Mouse (Mus musculus) hindbrain, embryonic 16.5 days (tissue): ENCODE data around the gene Arhgap21. TPM values are rescaled to one million over a fixed set of nuclear protein-coding genes. Genes with fewer than 3 reads are reported as not detected.

Source experiments
- ATAC-seq: fragments of 200-750 bp; cut with Nextera tagmentation; 2 replicates; pipeline ENCODE4 v1.8.0; 2017; ENCODE audit warnings: moderate TSS enrichment, moderate library complexity
- H3K27ac ChIP-seq: fragments of 300-500 bp; sonication (generic); 2 replicates; pipeline ENCODE4 v1.5.1; 2014; ENCODE audit warnings: low read depth, mild to moderate bottlenecking, control low read depth, low read length, moderate library complexity
- H3K27me3 ChIP-seq: fragments of 300-500 bp; sonication (generic); replicated peaks from 2 replicates; pipeline ENCODE4 v1.6.1; 2014; ENCODE audit warnings: low read length; ENCODE audit not compliant: control insufficient read depth, insufficient read depth
- H3K36me3 ChIP-seq: fragments of 300-500 bp; sonication (generic); 2 replicates; pipeline ENCODE4 v1.6.1; 2014; ENCODE audit warnings: mild to moderate bottlenecking, low read length, moderate library complexity, mixed read lengths; ENCODE audit not compliant: control insufficient read depth, insufficient read depth
- H3K4me1 ChIP-seq: fragments of 300-500 bp; sonication (generic); 2 replicates; pipeline ENCODE4 v1.6.1; 2014; ENCODE audit warnings: low read depth, low read length; ENCODE audit not compliant: control insufficient read depth, insufficient read depth
- H3K4me2 ChIP-seq: fragments of 300-500 bp; sonication (generic); 2 replicates; pipeline ENCODE4 v1.6.1; 2014; ENCODE audit warnings: mild to moderate bottlenecking, low read length, control low read depth, moderate library complexity
- H3K4me3 ChIP-seq: fragments of 300-500 bp; sonication (generic); 2 replicates; pipeline ENCODE4 v1.5.1; 2014; ENCODE audit warnings: mild to moderate bottlenecking, low read length, control low read depth, moderate library complexity
- H3K9ac ChIP-seq: fragments of 300-500 bp; sonication (generic); 2 replicates; pipeline ENCODE4 v1.6.1; 2014; ENCODE audit warnings: low read depth, mild to moderate bottlenecking, control low read depth, low read length, moderate library complexity
- H3K9me3 ChIP-seq: fragments of 300-500 bp; sonication (generic); 2 replicates; pipeline ENCODE4 v1.6.1; 2014; ENCODE audit warnings: mild to moderate bottlenecking, low read length, moderate library complexity; ENCODE audit not compliant: control insufficient read depth
- WGBS: fragments of 180-500 bp; shearing (Covaris S2); extraction: QIAGEN DNeasy Blood & Tissue Kit; methylation state at CpG from one replicate; pipeline ENCODE4 v1.1.7; 2014; 5-methylcytosine and 5-hydroxymethylcytosine counted together
- polyA plus RNA-seq: library from polyadenylated mRNA; unstranded; fragments of >200 nt; fragmentation: Nextera tagmentation; extraction: Ambion mirVana; gene quantifications from 2 replicates; pipeline ENCODE4 v1.2.1, GENCODE M21; 2015

Arhgap21 gene
- polyA plus RNA-seq, 1 experiment from 2014 or later: 24.7 TPM

DNA sequence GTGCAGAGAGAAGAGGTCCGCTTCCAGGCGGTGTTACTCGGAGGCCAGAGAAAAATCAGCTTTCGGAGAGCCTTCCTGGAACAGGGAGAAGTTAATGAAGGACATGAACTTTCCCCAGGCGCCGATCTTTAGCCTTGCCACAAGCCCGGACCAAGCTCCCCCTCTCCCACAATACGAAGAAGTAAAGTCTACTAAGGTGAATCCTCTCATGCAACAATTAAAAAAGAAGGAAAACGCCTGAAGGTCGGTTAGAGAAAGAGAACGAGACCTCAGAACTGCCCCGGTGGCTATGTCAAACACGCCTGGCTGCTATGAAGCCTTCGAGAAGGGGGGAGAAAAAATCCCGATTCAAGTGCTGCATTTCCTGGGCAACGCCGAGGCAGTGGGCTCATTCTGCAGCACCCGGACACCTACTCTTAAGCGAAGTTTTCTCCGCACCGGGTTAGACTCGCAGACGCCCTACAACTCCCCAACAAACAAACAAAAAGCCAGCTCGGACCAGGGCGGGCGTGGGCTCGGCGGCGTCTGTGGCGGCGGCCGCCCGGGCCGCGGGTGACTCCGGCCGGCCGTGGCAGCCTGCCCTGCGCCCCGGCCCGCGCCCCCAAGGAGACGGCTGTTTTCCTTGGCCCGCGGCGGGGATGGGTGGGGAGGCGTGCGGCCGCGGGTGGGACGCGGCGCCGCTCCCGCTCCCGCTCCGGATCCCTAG is 882 bp downstream of the Arhgap21 start:
- H3K36me3 ChIP-seq: no peaks in the 10 kb centered on the region
- no peak for ATAC-seq
- WGBS: 0% methylated on average over 45 of the region's 57 CpGs
- H3K4me2 ChIP-seq: peak overlapping the region; percentile 78
- H3K4me1 ChIP-seq: peaks cover 22% of the 10 kb centered on the region
- H3K9me3 ChIP-seq: no peaks in the 10 kb centered on the region
- peak overlapping the region; percentile 100 for H3K27ac ChIP-seq
- no peaks in the 10 kb centered on the region for H3K27me3 ChIP-seq
- H3K9ac ChIP-seq: peak overlapping the region; percentile 99
- H3K4me3 ChIP-seq: peak overlapping the region; percentile 94

DNA sequence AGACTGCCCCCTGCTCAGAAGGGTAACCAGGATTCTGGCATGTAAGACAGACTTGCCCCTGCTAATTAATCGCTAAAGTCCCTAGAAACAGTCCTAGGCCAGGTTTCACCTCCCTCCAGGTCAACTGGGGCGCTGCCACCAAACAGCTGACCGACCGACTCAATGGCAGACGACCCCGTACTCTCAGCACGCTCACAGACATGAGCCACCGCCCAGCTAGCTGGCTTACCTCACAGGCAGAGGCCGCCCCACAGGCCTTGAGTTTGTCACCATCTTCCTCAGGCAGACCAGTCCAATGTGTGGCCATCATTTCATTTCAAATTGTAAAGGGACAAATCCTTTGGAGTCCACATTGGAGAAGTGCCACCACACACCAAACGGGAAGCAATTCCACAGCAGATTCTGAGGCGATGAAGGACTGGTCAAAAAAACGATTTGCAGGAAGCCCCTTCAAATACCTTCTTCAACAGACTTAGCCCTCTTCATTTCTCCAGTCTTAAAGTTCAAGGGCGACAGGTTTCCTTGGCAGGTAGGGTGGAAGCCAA is 1.5 kb downstream of the Arhgap21 start:
- 0% methylated on average over 13 of the region's 13 CpGs for WGBS
- Histone ChIP-seq H3K4me1 (peaks cover 27% of the 10 kb centered on the region), H3K36me3 (no peaks in the 10 kb centered on the region), H3K9me3 (no peaks in the 10 kb centered on the region), H3K9ac (peak overlapping the region; percentile 99), H3K27me3 (no peaks in the 10 kb centered on the region), H3K4me3 (peak overlapping the region; percentile 94), H3K27ac (peak overlapping the region; percentile 100), H3K4me2 (peak overlapping the region; percentile 78)
- ATAC-seq: no peak

DNA sequence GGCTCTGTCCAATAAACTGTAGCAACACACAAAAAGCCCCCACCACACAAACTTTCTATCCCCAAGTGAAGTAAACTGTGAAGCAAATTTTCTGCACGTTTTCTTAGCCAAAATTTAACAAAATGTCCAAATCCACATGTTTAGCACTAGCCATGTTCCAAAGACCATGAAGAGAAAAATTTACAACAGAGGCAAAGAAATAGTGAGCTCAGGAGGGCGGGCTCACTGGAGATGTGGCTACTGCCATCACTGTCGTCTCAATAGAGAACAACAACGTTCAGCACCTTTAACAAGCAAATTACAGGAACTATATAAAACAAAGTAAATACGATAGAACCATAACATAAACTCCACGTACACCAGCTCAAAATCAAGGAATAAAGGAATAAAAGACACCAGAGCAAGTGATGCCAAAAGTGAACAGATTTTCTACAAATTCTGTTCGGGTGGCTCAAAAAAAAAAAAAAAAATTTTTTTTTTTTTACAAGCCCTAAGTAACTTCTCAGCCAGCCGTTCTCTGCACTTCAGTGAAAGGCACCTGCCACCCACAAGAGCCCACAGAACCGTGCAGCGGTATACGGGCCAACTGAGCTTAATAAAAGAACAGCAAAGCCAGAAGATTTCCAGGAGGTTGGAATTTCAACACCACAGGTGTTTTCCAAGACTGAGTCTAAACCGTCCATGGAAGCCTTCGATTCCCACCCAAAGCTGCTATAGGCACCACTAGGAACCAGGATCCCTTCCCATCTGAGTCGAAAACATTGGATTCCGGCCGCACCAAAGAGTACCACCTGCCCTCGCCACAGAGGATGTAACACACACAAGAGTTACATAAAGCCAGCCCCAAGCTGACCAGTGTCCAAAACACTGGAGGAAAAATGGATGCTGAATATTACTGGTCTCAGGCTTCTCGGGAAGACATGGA is 2.2 kb downstream of the Arhgap21 start:
- Histone ChIP-seq H3K36me3 (no peaks in the 10 kb centered on the region), H3K27ac (peak overlapping the region; percentile 100), H3K4me3 (peak overlapping the region; percentile 94), H3K9me3 (no peaks in the 10 kb centered on the region), H3K4me1 (peaks cover 32% of the 10 kb centered on the region), H3K9ac (peak overlapping the region; percentile 99), H3K4me2 (peak overlapping the region; percentile 78), H3K27me3 (no peaks in the 10 kb centered on the region)
- 14% methylated on average over 18 of the region's 18 CpGs for WGBS
- no peak for ATAC-seq

DNA sequence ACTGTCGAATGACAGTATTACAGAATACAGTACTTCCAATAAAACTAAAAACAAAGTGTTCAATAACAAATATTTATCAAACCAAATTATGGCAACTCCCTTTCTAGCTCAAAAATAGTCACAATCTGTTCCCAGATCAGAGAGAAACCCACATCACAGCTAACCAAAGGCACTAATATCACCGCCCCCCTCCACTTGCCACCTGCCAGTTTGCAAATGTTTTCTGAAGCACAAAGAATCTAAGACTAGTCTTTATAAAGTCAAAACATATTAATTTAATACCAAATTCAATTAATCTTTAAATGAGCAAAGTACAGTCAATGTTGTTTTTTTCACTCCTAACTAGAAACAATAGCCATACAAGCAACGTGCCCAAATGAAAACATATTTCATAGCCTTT is 3.3 kb downstream of the Arhgap21 start:
- Histone ChIP-seq H3K4me3 (peak overlapping the region; percentile 94), H3K27ac (no peak overlapping the region), H3K27me3 (no peaks in the 10 kb centered on the region), H3K36me3 (no peaks in the 10 kb centered on the region), H3K4me1 (peaks cover 41% of the 10 kb centered on the region), H3K9ac (no peak overlapping the region), H3K9me3 (no peaks in the 10 kb centered on the region), H3K4me2 (peak overlapping the region; percentile 78)
- ATAC-seq: no peak
- WGBS: 52% methylated on average over 3 of the region's 3 CpGs

DNA sequence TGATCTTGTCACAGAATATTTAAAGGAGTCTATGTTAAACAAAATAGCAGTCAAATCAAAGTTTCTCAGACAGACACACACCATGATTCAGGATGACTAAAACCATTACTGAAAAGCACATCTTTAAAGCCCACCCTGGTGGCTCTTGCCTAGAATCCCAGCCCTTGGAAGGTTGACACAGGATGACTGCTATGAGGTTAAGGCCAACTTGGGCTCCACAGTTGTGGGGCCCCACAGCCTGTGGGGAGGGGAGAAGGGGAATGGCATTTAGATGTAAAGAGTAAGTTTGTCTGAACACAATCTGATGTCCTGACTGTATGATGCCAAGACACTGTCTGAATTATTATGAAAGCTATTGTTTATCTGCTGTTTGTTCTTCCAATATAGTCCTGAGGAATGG is 4.2 kb downstream of the Arhgap21 start:
- no peak overlapping the region for H3K27ac ChIP-seq
- H3K36me3 ChIP-seq: no peaks in the 10 kb centered on the region
- peak overlapping the region; percentile 49 for H3K4me2 ChIP-seq
- no peak overlapping the region for H3K9ac ChIP-seq
- no peak overlapping the region; the same call in 1 of the 2 replicates for H3K4me3 ChIP-seq
- H3K9me3 ChIP-seq: no peaks in the 10 kb centered on the region
- peaks cover 49% of the 10 kb centered on the region for H3K4me1 ChIP-seq
- no peaks in the 10 kb centered on the region for H3K27me3 ChIP-seq
- ATAC-seq: no peak

DNA sequence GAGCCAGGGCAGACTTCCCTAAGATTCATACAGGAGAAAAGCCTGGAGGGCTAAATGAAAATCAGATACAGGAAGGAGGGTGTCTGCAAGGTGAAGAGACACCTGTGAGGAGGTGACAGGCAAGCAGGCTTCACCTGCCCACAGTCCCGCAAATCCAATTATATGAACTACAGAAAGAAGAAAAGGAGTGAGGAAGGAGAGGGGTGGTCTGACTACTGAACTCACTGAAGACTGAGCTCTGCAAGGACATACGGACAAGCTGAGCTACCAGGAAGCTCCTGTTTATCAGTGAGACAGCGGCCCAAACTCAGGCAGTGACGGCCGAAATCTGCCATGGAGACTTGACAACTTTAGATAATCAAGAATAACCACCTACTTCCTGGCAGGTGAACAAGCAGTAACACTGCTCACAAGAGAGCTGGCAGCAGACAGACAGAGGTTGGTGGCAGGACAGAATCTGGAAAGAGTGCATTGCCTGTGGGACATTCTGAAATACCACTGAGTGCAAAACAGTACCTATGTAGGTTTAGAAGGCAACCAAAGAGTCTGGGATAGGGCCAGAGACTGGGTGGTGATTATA is 5.4 kb downstream of the Arhgap21 start:
- H3K27me3 ChIP-seq: no peaks in the 10 kb centered on the region
- H3K4me1 ChIP-seq: peaks cover 52% of the 10 kb centered on the region
- H3K4me2 ChIP-seq: peak overlapping the region; percentile 16
- no peak overlapping the region for H3K9ac ChIP-seq
- no peaks in the 10 kb centered on the region for H3K36me3 ChIP-seq
- WGBS: 65% methylated on average over 5 of the region's 5 CpGs
- H3K9me3 ChIP-seq: no peaks in the 10 kb centered on the region
- ATAC-seq: no peak
- H3K4me3 ChIP-seq: no peak overlapping the region
- H3K27ac ChIP-seq: no peak overlapping the region

DNA sequence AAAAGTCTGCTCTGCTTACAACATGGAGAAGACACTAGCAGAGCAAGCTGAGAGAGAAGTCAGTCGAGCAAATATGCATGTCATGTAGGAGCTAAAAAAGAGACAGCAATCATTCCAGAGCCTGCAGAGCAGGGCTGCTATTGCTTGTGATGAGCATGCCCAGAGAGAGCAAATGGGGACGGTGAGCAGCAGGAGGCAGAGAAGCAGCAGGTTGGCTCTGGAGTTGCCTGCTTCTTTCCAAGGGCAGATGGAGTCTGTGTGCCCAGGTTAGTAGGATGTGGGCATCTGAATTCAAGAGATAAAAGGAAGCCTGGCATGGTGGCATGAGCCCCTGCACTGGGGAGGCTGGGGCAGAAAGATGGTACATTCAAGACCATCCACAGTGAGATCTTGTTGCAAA is 6.4 kb downstream of the Arhgap21 start:
- ATAC-seq: peak; percentile 30
- Histone ChIP-seq H3K27me3 (no peaks in the 10 kb centered on the region), H3K9ac (peak overlapping the region; percentile 41; the same call in 1 of the 2 replicates), H3K36me3 (no peaks in the 10 kb centered on the region), H3K4me1 (peaks cover 52% of the 10 kb centered on the region), H3K4me2 (peak overlapping the region; percentile 48), H3K9me3 (no peaks in the 10 kb centered on the region), H3K4me3 (peak overlapping the region; percentile 5; the same call in 1 of the 2 replicates), H3K27ac (peak overlapping the region; percentile 42; the same call in 1 of the 2 replicates)
- 3% methylated on average over 2 of the region's 2 CpGs for WGBS

DNA sequence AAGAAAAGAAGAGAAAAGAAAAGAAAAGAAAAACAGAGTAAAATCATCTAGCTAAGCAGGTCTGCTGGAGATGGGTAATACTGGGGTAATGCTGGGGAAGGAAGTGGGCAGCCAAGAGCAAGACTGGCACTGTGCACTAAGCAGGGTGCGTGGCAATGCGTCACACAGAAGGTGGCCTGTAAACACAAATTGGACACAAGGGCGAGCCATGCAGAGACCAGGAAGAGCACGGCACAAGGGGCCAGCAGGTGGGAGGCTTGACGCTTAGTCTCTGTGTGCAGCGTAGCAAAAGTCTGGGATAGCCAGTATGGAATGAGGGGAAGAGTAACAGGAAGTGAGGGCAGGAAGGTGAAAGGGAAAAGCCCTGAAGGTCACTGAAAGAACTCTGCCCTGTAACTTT is 6.9 kb downstream of the Arhgap21 start:
- H3K9ac ChIP-seq: peak overlapping the region; percentile 43
- peak overlapping the region; percentile 8; the same call in 1 of the 2 replicates for H3K4me3 ChIP-seq
- 15% methylated on average over 6 of the region's 6 CpGs for WGBS
- H3K27me3 ChIP-seq: no peaks in the 10 kb centered on the region
- peak; percentile 12; the same call in 1 of the 2 replicates for ATAC-seq
- H3K36me3 ChIP-seq: no peaks in the 10 kb centered on the region
- H3K9me3 ChIP-seq: no peaks in the 10 kb centered on the region
- peak overlapping the region; percentile 48 for H3K4me2 ChIP-seq
- H3K4me1 ChIP-seq: peaks cover 52% of the 10 kb centered on the region
- H3K27ac ChIP-seq: peak overlapping the region; percentile 44; the same call in 1 of the 2 replicates
